Mouse (Mus musculus): ENCODE results near the gene Hnrnpu.

GRCm38 (mm10) chr1:178329017-178329416, 8.6 kb downstream of the Hnrnpu start:
- no peak for TF ChIP-seq GATA1 (IDR thresholded peaks at IDR 0.05; ENCODE audit: low read length)
- no peak for TF ChIP-seq TAL1 (IDR thresholded peaks at IDR 0.05; ENCODE audit: low read length)
